Mouse (Mus musculus) lung, embryonic 14.5 days (tissue): ENCODE measurements around the gene Lin7c. TPM values are rescaled to one million over a fixed set of nuclear protein-coding genes. Genes with fewer than 3 reads are reported as not detected.
A peak's percentile ranks its signal among the peaks of the same experiment; 100 is the strongest.

Experiments used
- ATAC-seq: fragments of 200-750 bp; cut with Nextera tagmentation; 2 replicates; pipeline ENCODE4 v1.8.0; 2017; ENCODE audit warnings: mild to moderate bottlenecking, moderate TSS enrichment, moderate library complexity; ENCODE audit not compliant: insufficient read depth
- DNase-seq: peaks from one replicate; pipeline ENCODE4 v3.0.0-alpha.2; 2015
- H3K27ac ChIP-seq: fragments of 300-500 bp; sonication (generic); 2 replicates; pipeline ENCODE4 v1.5.1; 2014; ENCODE audit warnings: low read depth, mild to moderate bottlenecking, moderate library complexity
- H3K27me3 ChIP-seq: fragments of 300-500 bp; sonication (generic); 2 replicates; pipeline ENCODE4 v1.6.1; 2014; ENCODE audit warnings: low read length, control low read depth; ENCODE audit not compliant: insufficient read depth
- H3K36me3 ChIP-seq: fragments of 300-500 bp; sonication (generic); 2 replicates; pipeline ENCODE4 v1.6.1; 2014; ENCODE audit warnings: control low read depth; ENCODE audit not compliant: insufficient read depth
- H3K4me1 ChIP-seq: fragments of 300-500 bp; sonication (generic); 2 replicates; pipeline ENCODE4 v1.6.1; 2014; ENCODE audit warnings: antibody characterized with exemption, control low read depth; ENCODE audit not compliant: insufficient read depth
- H3K4me2 ChIP-seq: fragments of 300-500 bp; sonication (generic); 2 replicates; pipeline ENCODE4 v1.6.1; 2014; ENCODE audit warnings: mild to moderate bottlenecking
- H3K4me3 ChIP-seq: fragments of 300-500 bp; sonication (generic); 2 replicates; pipeline ENCODE4 v1.5.1; 2014; ENCODE audit warnings: low read depth, low read length
- H3K9ac ChIP-seq: fragments of 300-500 bp; sonication (generic); 2 replicates; pipeline ENCODE4 v1.6.1; 2014
- H3K9me3 ChIP-seq: fragments of 300-500 bp; sonication (generic); 2 replicates; pipeline ENCODE4 v1.6.1; 2016; ENCODE audit warnings: low read depth, low read length, control low read depth
- CTCF ChIP-seq: IDR thresholded peaks from 2 replicates; pipeline ENCODE4 v1.5.1; 2016; ENCODE audit warnings: antibody characterized with exemption, low read depth
- WGBS: fragments of 180-500 bp; shearing (Covaris S2); extraction: QIAGEN DNeasy Blood & Tissue Kit; methylation state at CpG from one replicate; pipeline ENCODE4 v1.1.7; 2014; 5-methylcytosine and 5-hydroxymethylcytosine counted together
- polyA plus RNA-seq: library from polyadenylated mRNA; unstranded; fragments of >200 nt; fragmentation: Nextera tagmentation; extraction: Ambion mirVana; gene quantifications from 2 replicates; pipeline ENCODE4 v1.2.1, GENCODE M21; 2014

The Lin7c gene
- polyA plus RNA-seq, 1 experiment from 2014 or later, result 60.0 TPM

- H3K36me3 ChIP-seq, result no peaks in the 10 kb centered on the region
- no peaks in the 10 kb centered on the region for H3K9me3 ChIP-seq
- DNase-seq (no peak), ATAC-seq (no peak)
- no peaks in the 10 kb centered on the region for H3K27me3 ChIP-seq
- no peak for TF ChIP-seq CTCF
- H3K4me3 ChIP-seq, result no peak overlapping the region
- no peak overlapping the region for H3K27ac ChIP-seq
- WGBS, result 92% methylated on average over 4 of the region's 4 CpGs
- peaks cover 8% of the 10 kb centered on the region for H3K4me1 ChIP-seq
- no peak overlapping the region for H3K4me2 ChIP-seq
- H3K9ac ChIP-seq, result no peak overlapping the region
These were observed 40.1 kb downstream of the Lin7c start for GRCm38 (mm10) chr2:109930771-109931170.

GRCm38 (mm10) chr2:109931978-109932780 lies 41.5 kb downstream of the Lin7c start:
- 31% methylated on average over 13 of the region's 13 CpGs for WGBS
- Histone ChIP-seq H3K4me2 (peak overlapping the region; percentile 29; the same call in 1 of the 2 replicates), H3K9me3 (no peaks in the 10 kb centered on the region), H3K4me1 (peaks cover 8% of the 10 kb centered on the region), H3K27ac (no peak overlapping the region), H3K27me3 (no peaks in the 10 kb centered on the region), H3K36me3 (no peaks in the 10 kb centered on the region), H3K4me3 (no peak overlapping the region), H3K9ac (no peak overlapping the region)
- TF ChIP-seq CTCF, result no peak
- peak; percentile 13 for DNase-seq
- peak; percentile 21; the same call in 1 of the 2 replicates for ATAC-seq

DNA sequence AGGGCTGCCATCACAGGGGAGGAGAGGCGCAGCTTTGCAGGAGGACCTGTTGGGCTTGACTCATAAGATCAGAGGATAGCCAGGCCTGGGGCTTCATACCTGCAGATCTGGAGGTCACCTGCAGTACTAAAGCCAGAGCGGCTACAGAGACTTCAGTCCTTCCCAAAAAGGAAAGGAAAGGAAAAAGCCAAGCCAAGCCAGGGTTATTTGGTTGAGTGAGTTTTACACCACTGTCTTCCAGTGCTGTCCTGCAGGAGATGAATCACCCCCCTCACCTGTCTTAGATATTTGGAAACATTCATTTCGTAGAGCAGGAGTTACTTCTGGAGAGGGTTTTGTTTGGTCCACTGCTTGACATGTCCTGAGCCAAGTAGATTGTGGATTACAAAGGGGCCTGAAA lies 42.5 kb downstream of the Lin7c start:
- TF ChIP-seq CTCF, result no peak
- no peaks in the 10 kb centered on the region for H3K27me3 ChIP-seq
- ATAC-seq, result no peak
- no peak overlapping the region for H3K9ac ChIP-seq
- 74% methylated on average over 3 of the region's 3 CpGs for WGBS
- H3K27ac ChIP-seq, result no peak overlapping the region
- H3K9me3 ChIP-seq, result no peaks in the 10 kb centered on the region
- H3K4me1 ChIP-seq, result peaks cover 8% of the 10 kb centered on the region
- H3K4me3 ChIP-seq, result no peak overlapping the region
- H3K36me3 ChIP-seq, result no peaks in the 10 kb centered on the region
- DNase-seq, result no peak
- no peak overlapping the region for H3K4me2 ChIP-seq

DNA sequence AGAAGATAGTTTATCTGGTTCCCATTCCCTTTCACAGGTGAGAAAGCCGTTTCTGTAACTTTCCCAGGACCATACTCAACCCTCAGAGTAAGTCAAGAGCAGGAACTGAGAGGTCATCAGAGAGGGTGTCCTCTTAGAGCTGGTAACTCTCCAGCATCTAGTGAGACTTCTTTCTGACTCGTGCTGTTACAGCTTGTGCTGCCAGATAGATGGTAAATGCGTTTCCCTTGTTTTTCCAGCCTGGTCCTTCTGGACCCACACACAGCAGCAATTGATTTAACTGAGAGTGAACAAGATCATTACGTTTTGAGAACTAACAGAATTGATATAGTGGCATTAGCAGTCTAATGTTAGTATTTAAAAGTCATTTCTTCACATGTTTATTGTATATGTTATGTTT lies 43.4 kb downstream of the Lin7c start:
- no peak for ATAC-seq

DNA sequence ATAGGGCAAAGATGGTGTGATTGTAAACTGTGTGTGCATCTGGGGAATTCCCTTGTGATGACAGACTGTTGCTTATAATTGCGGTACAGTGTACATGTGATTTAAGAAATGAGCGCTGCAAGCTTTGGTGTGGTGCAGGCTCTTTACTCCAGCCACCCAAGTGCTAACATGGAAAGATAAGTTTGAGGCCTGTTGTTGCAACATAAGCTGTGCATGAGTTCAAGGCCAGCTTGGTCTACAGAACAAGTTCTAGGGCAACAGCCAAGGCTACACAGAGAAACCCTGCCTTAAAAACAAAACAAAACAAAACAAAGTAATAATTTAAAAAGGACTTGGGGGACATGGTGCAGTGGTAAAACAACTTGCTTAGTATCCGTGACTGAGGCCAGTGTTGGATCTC lies 44.5 kb downstream of the Lin7c start:
- Histone ChIP-seq H3K27ac (no peak overlapping the region), H3K4me3 (no peak overlapping the region), H3K27me3 (no peaks in the 10 kb centered on the region), H3K4me2 (no peak overlapping the region), H3K9ac (no peak overlapping the region), H3K9me3 (no peaks in the 10 kb centered on the region), H3K4me1 (peaks cover 8% of the 10 kb centered on the region), H3K36me3 (no peaks in the 10 kb centered on the region)
- WGBS, result 85% methylated on average over 3 of the region's 3 CpGs
- ATAC-seq (no peak), DNase-seq (no peak)
- no peak for TF ChIP-seq CTCF

More for the DNA sequence above, 43.4 kb downstream of the Lin7c start:
- no peak overlapping the region for H3K4me3 ChIP-seq
- DNase-seq, result no peak
- no peaks in the 10 kb centered on the region for H3K36me3 ChIP-seq
- H3K4me2 ChIP-seq, result no peak overlapping the region
- peaks cover 8% of the 10 kb centered on the region for H3K4me1 ChIP-seq
- no peak overlapping the region for H3K27ac ChIP-seq
- H3K9ac ChIP-seq, result no peak overlapping the region
- 54% methylated on average over 4 of the region's 4 CpGs for WGBS
- H3K27me3 ChIP-seq, result no peaks in the 10 kb centered on the region
- H3K9me3 ChIP-seq, result no peaks in the 10 kb centered on the region
- TF ChIP-seq CTCF, result no peak

DNA sequence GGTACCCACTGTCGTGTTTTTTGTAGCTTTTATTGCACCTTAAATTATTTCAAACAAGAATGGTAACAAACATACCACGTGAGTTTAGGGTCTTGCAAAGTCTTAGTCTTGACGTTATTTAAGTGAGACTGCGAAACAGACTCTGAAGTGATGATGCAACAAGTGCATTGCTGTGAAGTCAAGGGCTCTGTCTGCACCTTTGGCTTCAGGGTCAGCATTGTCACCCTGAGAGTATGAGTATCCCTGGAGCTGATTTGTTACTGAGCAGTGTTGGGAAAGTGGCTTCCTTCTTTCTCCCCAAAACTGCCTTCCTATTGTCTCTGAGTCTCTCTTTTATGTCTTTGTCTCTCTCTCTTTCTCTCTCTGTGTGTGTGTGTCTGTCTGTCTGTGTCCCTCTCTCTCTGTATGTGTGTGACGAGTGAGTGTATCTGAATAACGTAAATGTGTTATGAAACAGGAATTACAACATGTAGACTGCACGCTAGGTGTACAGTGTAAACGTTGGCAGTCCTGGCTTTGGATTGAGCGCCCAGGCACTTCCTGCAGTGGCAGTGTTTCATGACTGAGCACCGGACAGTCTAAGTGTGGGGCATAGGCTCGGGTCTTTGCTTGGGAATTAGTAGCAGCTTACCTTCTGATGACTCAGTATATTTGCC lies 45.2 kb downstream of the Lin7c start:
- Histone ChIP-seq H3K4me3 (no peak overlapping the region), H3K27ac (no peak overlapping the region), H3K9me3 (no peaks in the 10 kb centered on the region), H3K4me2 (no peak overlapping the region), H3K36me3 (no peaks in the 10 kb centered on the region), H3K4me1 (peaks cover 8% of the 10 kb centered on the region), H3K27me3 (no peaks in the 10 kb centered on the region), H3K9ac (no peak overlapping the region)
- no peak for DNase-seq
- ATAC-seq, result no peak
- no peak for TF ChIP-seq CTCF
- WGBS, result 71% methylated on average over 11 of the region's 11 CpGs

- H3K27ac ChIP-seq, result no peak overlapping the region
- peaks cover 8% of the 10 kb centered on the region for H3K4me1 ChIP-seq
- H3K36me3 ChIP-seq, result no peaks in the 10 kb centered on the region
- no peaks in the 10 kb centered on the region for H3K27me3 ChIP-seq
- ATAC-seq (no peak), DNase-seq (no peak)
- no peak overlapping the region for H3K4me2 ChIP-seq
- no peaks in the 10 kb centered on the region for H3K9me3 ChIP-seq
- H3K9ac ChIP-seq, result no peak overlapping the region
- H3K4me3 ChIP-seq, result no peak overlapping the region
- 43% methylated on average over 2 of the region's 2 CpGs for WGBS
- TF ChIP-seq CTCF, result no peak
These were observed 45.7 kb downstream of the Lin7c start for GRCm38 (mm10) chr2:109936410-109936755.
